Mouse (Mus musculus) heart, adult 2 months (tissue): ENCODE data around the gene Gstm5. TPM values are rescaled to one million over a fixed set of nuclear protein-coding genes. Genes with fewer than 3 reads are reported as not detected.
A peak's percentile ranks its signal among the peaks of the same experiment; 100 is the strongest.

Source experiments
- DNase-seq, 2 experiments: peaks; one replicate each; pipeline ENCODE4 v3.0.0; 2021
- H3K27ac ChIP-seq: fragments of 200-600 bp; 2 replicates; pipeline ENCODE4 v1.8.1; 2022
- H3K27me3 ChIP-seq: fragments of 200-500 bp; 2 replicates; pipeline ENCODE4 v1.6.1; 2012; ENCODE audit warnings: mild to moderate bottlenecking, low read length, inconsistent platforms, mixed read lengths; ENCODE audit not compliant: control insufficient read depth, insufficient read depth
- H3K36me3 ChIP-seq: fragments of 200-500 bp; 2 replicates; pipeline ENCODE4 v1.6.1; 2012; ENCODE audit warnings: low read length, inconsistent platforms; ENCODE audit not compliant: control insufficient read depth, insufficient read depth
- H3K4me1 ChIP-seq: fragments of 200-500 bp; 2 replicates; pipeline ENCODE4 v1.6.1; 2011; ENCODE audit warnings: low read length; ENCODE audit not compliant: control insufficient read depth, insufficient read depth
- H3K4me3 ChIP-seq: fragments of 200-600 bp; 2 replicates; pipeline ENCODE4 v1.8.1; 2022
- H3K79me2 ChIP-seq: fragments of 200-500 bp; replicated peaks from 2 replicates; pipeline ENCODE4 v1.6.1; 2012; ENCODE audit warnings: mild to moderate bottlenecking, inconsistent platforms, low read length, moderate library complexity, mixed read lengths; ENCODE audit not compliant: control insufficient read depth, insufficient read depth
- H3K9ac ChIP-seq: fragments of 200-500 bp; 2 replicates; pipeline ENCODE4 v1.6.1; 2012; ENCODE audit warnings: low read depth, mild to moderate bottlenecking, control low read depth, inconsistent platforms, low read length, mixed read lengths
- CTCF ChIP-seq: fragments of 200-600 bp; IDR thresholded peaks from 2 replicates; pipeline ENCODE4 v1.8.1; 2022; ENCODE audit warnings: antibody characterized with exemption, mild to moderate bottlenecking, moderate library complexity
- EP300 ChIP-seq: fragments of 200-500 bp; IDR thresholded peaks from 2 replicates; pipeline ENCODE4 v1.6.1; 2011; ENCODE audit warnings: low read depth, low read length, control low read depth; ENCODE audit not compliant: insufficient read depth
- POLR2A ChIP-seq: fragments of 200-500 bp; IDR thresholded peaks from 2 replicates; pipeline ENCODE4 v1.6.1; 2011; ENCODE audit warnings: mild to moderate bottlenecking, low read depth, low read length, control low read depth; ENCODE audit not compliant: insufficient read depth
- WGBS: fragments of 180-500 bp; shearing (Covaris S2); methylation state at CpG from one replicate; pipeline ENCODE4 v1.1.7; 2018; 5-methylcytosine and 5-hydroxymethylcytosine counted together
- intact Hi-C: fragments of 180-260 bp; cut with DNase I; formaldehyde crosslinking; loops from one replicate; pipeline ENCODE4 v1.15.1; 2025
- polyA plus RNA-seq: library from polyadenylated mRNA; depleted of rRNA; stranded (reverse); fragments of >200 nt; gene quantifications from 2 replicates; pipeline ENCODE4 v1.2.3, GENCODE M21; 2012
- total RNA-seq, 2 experiments: library from RNA; stranded (reverse); gene quantifications; 2 replicates each; pipeline ENCODE4 v1.2.3; 2021

The Gstm5 gene
- total and polyA plus RNA-seq, 3 experiments, result 45.7 to 59.5 (median 53.4) TPM

- no peaks in the 10 kb centered on the region for H3K79me2 ChIP-seq
- H3K36me3 ChIP-seq, result no peaks in the 10 kb centered on the region
- H3K4me1 ChIP-seq, result no peaks in the 10 kb centered on the region
- no peak overlapping the region for H3K9ac ChIP-seq
- H3K27me3 ChIP-seq, result no peaks in the 10 kb centered on the region
- H3K27ac ChIP-seq, result no peak overlapping the region
- DNase-seq, result no peak
- 71% methylated on average over 7 of the region's 7 CpGs for WGBS
- H3K4me3 ChIP-seq, result no peak overlapping the region
- intact Hi-C loops, result loop anchor here (10.0 kb wide), 1 partner anchor 264 kb away; no protein-coding TSS in a partner anchor
- TF ChIP-seq POLR2A, result no peak
Observed at GRCm38 (mm10) chr3:107869097-107869496, 26.5 kb upstream of the Gstm5 start.

GRCm38 (mm10) chr3:107869925-107870324, 25.7 kb upstream of the Gstm5 start:
- no peaks in the 10 kb centered on the region for H3K79me2 ChIP-seq
- no peaks in the 10 kb centered on the region for H3K4me1 ChIP-seq
- no peak for TF ChIP-seq POLR2A
- TF ChIP-seq EP300, result no peak
- no peak for TF ChIP-seq CTCF
- H3K27ac ChIP-seq, result no peak overlapping the region
- H3K4me3 ChIP-seq, result no peak overlapping the region
- H3K27me3 ChIP-seq, result no peaks in the 10 kb centered on the region
- no peak overlapping the region for H3K9ac ChIP-seq
- no peak for DNase-seq
- H3K36me3 ChIP-seq, result no peaks in the 10 kb centered on the region
- intact Hi-C loops, result loop anchor here (10.0 kb wide), 1 partner anchor 265 kb away; no protein-coding TSS in a partner anchor
- WGBS, result 56% methylated on average over 4 of the region's 4 CpGs

GRCm38 (mm10) chr3:107873335-107874251, 22.0 kb upstream of the Gstm5 start:
- intact Hi-C loops, result no loop called here
- H3K9ac ChIP-seq, result no peak overlapping the region
- DNase-seq, result no peak
- peaks cover 4% of the 10 kb centered on the region for H3K4me1 ChIP-seq
- no peaks in the 10 kb centered on the region for H3K79me2 ChIP-seq
- no peaks in the 10 kb centered on the region for H3K27me3 ChIP-seq
- H3K36me3 ChIP-seq, result no peaks in the 10 kb centered on the region
- H3K4me3 ChIP-seq, result no peak overlapping the region
- no peak overlapping the region for H3K27ac ChIP-seq
- 66% methylated on average over 24 of the region's 24 CpGs for WGBS
- no peak for TF ChIP-seq POLR2A
- TF ChIP-seq CTCF, result no peak
- no peak for TF ChIP-seq EP300

- Histone ChIP-seq H3K9ac (no peak overlapping the region), H3K27me3 (no peaks in the 10 kb centered on the region), H3K27ac (no peak overlapping the region), H3K36me3 (no peaks in the 10 kb centered on the region), H3K79me2 (no peaks in the 10 kb centered on the region), H3K4me1 (peaks cover 4% of the 10 kb centered on the region), H3K4me3 (no peak overlapping the region)
- no peak for DNase-seq
- WGBS, result 60% methylated on average over 6 of the region's 6 CpGs
- TF ChIP-seq CTCF (no peak), EP300 (no peak), POLR2A (no peak)
- intact Hi-C loops, result no loop called here
Observed at GRCm38 (mm10) chr3:107875231-107875630, 20.4 kb upstream of the Gstm5 start.

- H3K4me1 ChIP-seq, result peaks cover 4% of the 10 kb centered on the region
- DNase-seq, result no peak
- H3K27ac ChIP-seq, result peak within 1 kb of the TSS; percentile 43
- intact Hi-C loops, result no loop called here
- H3K79me2 ChIP-seq, result no peaks in the 10 kb centered on the region
- TF ChIP-seq POLR2A (no peak), EP300 (no peak), CTCF (no peak)
- H3K36me3 ChIP-seq, result no peaks in the 10 kb centered on the region
- H3K27me3 ChIP-seq, result no peaks in the 10 kb centered on the region
- H3K4me3 ChIP-seq, result no peak within 1 kb of the TSS
- 93% methylated on average over 5 of the region's 5 CpGs for WGBS
- no peak within 1 kb of the TSS for H3K9ac ChIP-seq
Observed at GRCm38 (mm10) chr3:107877005-107877404, 18.6 kb upstream of the Gstm5 start, which contains the start of gene Eps8l3. Eps8l3 (plus strand) TSS chr3:107877229.
